Mouse (Mus musculus): ENCODE measurements at regions not wholly inside any gene's neighbourhood (a gene's known extent, or its start where the extent isn't known, plus 50 kb on each side); places are given as distances from the start of the nearest gene placed in this dataset.

DNA sequence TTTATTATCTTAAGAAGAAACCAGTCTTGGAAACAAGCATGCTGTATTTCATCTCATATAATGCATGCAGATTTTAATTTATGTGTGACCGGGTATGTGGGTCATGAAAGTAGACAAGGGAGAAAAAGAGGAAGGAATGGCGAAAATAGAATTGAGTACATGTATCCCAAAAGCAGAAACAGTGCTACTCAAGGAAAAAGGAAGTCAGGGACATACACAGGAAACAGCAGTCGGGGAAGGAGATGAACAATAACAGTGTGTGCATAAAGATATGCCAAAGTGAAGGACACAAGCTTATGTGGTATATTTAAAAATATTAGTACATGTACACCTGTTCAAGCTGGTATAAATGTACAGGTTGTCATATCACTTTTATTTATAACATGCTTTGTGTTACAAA, 3775.8 kb upstream of the Gm7489 start:
- Histone ChIP-seq H3K4me3 (ENCODE audit: low read length) (no peak overlapping the region), H3K4me2 (ENCODE audit: low read depth, low read length) (no peak overlapping the region), H3K9me3 (ENCODE audit: low read length) (no peaks in the 10 kb centered on the region), H3K9ac (replicated peaks; ENCODE audit: low read length) (no peak overlapping the region), H3K4me1 (ENCODE audit: insufficient read depth, low read length) (no peaks in the 10 kb centered on the region), H3K27ac (no peak overlapping the region), H3K36me3 (ENCODE audit: insufficient read depth, low read length) (no peaks in the 10 kb centered on the region), H3K27me3 (ENCODE audit: insufficient read depth, low read length) (no peaks in the 10 kb centered on the region)
- 84% methylated on average over 3 of the region's 3 CpGs for WGBS
- DNase-seq (ENCODE audit: low spot score) (no peak), ATAC-seq (no peak)
- TF ChIP-seq CTCF (IDR thresholded peaks at IDR 0.05; ENCODE audit: low read depth), result no peak

DNA sequence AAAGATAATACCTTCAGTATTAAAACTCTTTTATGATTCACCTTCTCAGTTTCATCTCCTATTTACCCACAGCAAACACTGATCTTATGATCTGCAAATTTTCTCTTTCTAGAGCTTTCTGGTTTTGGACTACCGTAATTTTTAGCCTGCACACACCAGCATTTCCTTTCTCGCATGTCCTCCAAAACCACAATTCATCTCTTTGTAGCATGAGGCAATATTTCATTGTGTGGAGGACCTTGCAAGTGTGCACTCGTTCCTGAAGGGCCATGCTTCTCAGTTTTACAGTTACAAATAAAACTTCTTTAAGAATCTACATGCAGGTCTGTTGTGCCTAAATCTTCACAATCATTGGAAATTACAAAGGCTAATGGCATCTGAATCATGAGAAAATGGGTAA, 3730.8 kb upstream of the Gm7489 start:
- no peaks in the 10 kb centered on the region for H3K4me1 ChIP-seq (ENCODE audit: insufficient read depth, low read length)
- no peak overlapping the region for H3K9ac ChIP-seq (replicated peaks; ENCODE audit: low read length)
- H3K9me3 ChIP-seq (ENCODE audit: low read length), result no peaks in the 10 kb centered on the region
- no peak overlapping the region for H3K4me2 ChIP-seq (ENCODE audit: low read depth, low read length)
- no peaks in the 10 kb centered on the region for H3K36me3 ChIP-seq (ENCODE audit: insufficient read depth, low read length)
- no peaks in the 10 kb centered on the region for H3K27me3 ChIP-seq (ENCODE audit: insufficient read depth, low read length)
- WGBS, result 92% methylated on average over 3 of the region's 3 CpGs
- no peak for TF ChIP-seq CTCF (IDR thresholded peaks at IDR 0.05; ENCODE audit: low read depth)
- DNase-seq (ENCODE audit: low spot score), result no peak
- no peak for ATAC-seq
- H3K4me3 ChIP-seq (ENCODE audit: low read length), result no peak overlapping the region
- H3K27ac ChIP-seq, result no peak overlapping the region

GRCm38 (mm10) chr15:50172276-50172772, 3712.4 kb upstream of the Gm7489 start:
- no peaks in the 10 kb centered on the region for H3K27me3 ChIP-seq (ENCODE audit: insufficient read depth, low read length)
- no peaks in the 10 kb centered on the region for H3K4me1 ChIP-seq (ENCODE audit: insufficient read depth, low read length)
- 86% methylated on average over 2 of the region's 2 CpGs for WGBS
- no peak overlapping the region for H3K9ac ChIP-seq (replicated peaks; ENCODE audit: low read length)
- DNase-seq (ENCODE audit: low spot score), result no peak
- no peaks in the 10 kb centered on the region for H3K36me3 ChIP-seq (ENCODE audit: insufficient read depth, low read length)
- no peak for TF ChIP-seq CTCF (IDR thresholded peaks at IDR 0.05; ENCODE audit: low read depth)
- no peaks in the 10 kb centered on the region for H3K9me3 ChIP-seq (ENCODE audit: low read length)
- H3K27ac ChIP-seq, result no peak overlapping the region
- ATAC-seq, result no peak
- H3K4me2 ChIP-seq (ENCODE audit: low read depth, low read length), result no peak overlapping the region
- H3K4me3 ChIP-seq (ENCODE audit: low read length), result no peak overlapping the region

- DNase-seq (ENCODE audit: low spot score) (no peak), ATAC-seq (no peak)
- H3K4me3 ChIP-seq (ENCODE audit: low read length), result no peak overlapping the region
- no peak overlapping the region for H3K27ac ChIP-seq
- no peak overlapping the region for H3K4me2 ChIP-seq (ENCODE audit: low read depth, low read length)
- TF ChIP-seq CTCF (IDR thresholded peaks at IDR 0.05; ENCODE audit: low read depth), result no peak
- no peaks in the 10 kb centered on the region for H3K36me3 ChIP-seq (ENCODE audit: insufficient read depth, low read length)
- H3K4me1 ChIP-seq (ENCODE audit: insufficient read depth, low read length), result no peaks in the 10 kb centered on the region
- 80% methylated on average over 1 of the region's 1 CpGs for WGBS
- no peaks in the 10 kb centered on the region for H3K9me3 ChIP-seq (ENCODE audit: low read length)
- H3K27me3 ChIP-seq (ENCODE audit: insufficient read depth, low read length), result no peaks in the 10 kb centered on the region
- no peak overlapping the region for H3K9ac ChIP-seq (replicated peaks; ENCODE audit: low read length)
Observed at GRCm38 (mm10) chr15:50183185-50183584, 3701.5 kb upstream of the Gm7489 start.

Measured in hindbrain, postnatal 0 days (tissue).